Mouse (Mus musculus) ovary, postnatal 10 days (tissue): ENCODE data around the gene Slc6a20a.
"Not testable (repeated sequence)": the region's sequence is repeated elsewhere in the genome, so short reads cannot be mapped to it uniquely, and the experiment has no call there.

Experiments used
- DNase-seq: peaks from one replicate; pipeline ENCODE4 v3.0.0; 2022; ENCODE audit warnings: low spot score

Slc6a20a gene

GRCm38 (mm10) chr9:123678327-123679105, at the start of gene Slc6a20a, which contains the start of gene Ccr9:
TSS of gene Slc6a20a (minus strand) at chr9:123678885.
TSS of gene Ccr9 (plus strand) at chr9:123678439.
- DNase-seq: no peak

- no peak for DNase-seq
These were observed 44.2 kb upstream of the Slc6a20a start for GRCm38 (mm10) chr9:123722737-123723493.

GRCm38 (mm10) chr9:123717186-123718008, 38.7 kb upstream of the Slc6a20a start, which contains the start of gene Lztfl1:
TSS of gene Lztfl1 (minus strand) at chr9:123717697.
- DNase-seq: peak; percentile 84

- DNase-seq: no peak
These were observed 37.6 kb upstream of the Slc6a20a start for GRCm38 (mm10) chr9:123716301-123716700.

GRCm38 (mm10) chr9:123713111-123713510, 34.4 kb upstream of the Slc6a20a start:
- DNase-seq: no peak

GRCm38 (mm10) chr9:123709226-123709625, 30.5 kb upstream of the Slc6a20a start:
- no peak for DNase-seq

GRCm38 (mm10) chr9:123701822-123702221, 23.1 kb upstream of the Slc6a20a start:
- DNase-seq: no peak

GRCm38 (mm10) chr9:123695634-123696302, 17.1 kb upstream of the Slc6a20a start:
- DNase-seq: no peak

- DNase-seq: no peak
These were observed 9.5 kb upstream of the Slc6a20a start for GRCm38 (mm10) chr9:123688227-123688626.

GRCm38 (mm10) chr9:123686206-123686605, 7.5 kb upstream of the Slc6a20a start:
- no peak for DNase-seq

GRCm38 (mm10) chr9:123683704-123684103, 5.0 kb upstream of the Slc6a20a start:
- DNase-seq: no peak

GRCm38 (mm10) chr9:123679198-123679597, 513 bp upstream of the Slc6a20a start:
- no peak for DNase-seq

- DNase-seq: no peak
These were observed 13.0 kb downstream of the Slc6a20a start for GRCm38 (mm10) chr9:123665645-123666044.

- not testable (repeated sequence) for DNase-seq
These were observed 18.6 kb downstream of the Slc6a20a start for GRCm38 (mm10) chr9:123659986-123660676.

GRCm38 (mm10) chr9:123658981-123659380, 19.7 kb downstream of the Slc6a20a start:
- DNase-seq: no peak

- no peak for DNase-seq
These were observed 21.2 kb downstream of the Slc6a20a start for GRCm38 (mm10) chr9:123657457-123657856.

- DNase-seq: no peak
These were observed 27.3 kb downstream of the Slc6a20a start for GRCm38 (mm10) chr9:123651369-123651768.

GRCm38 (mm10) chr9:123649785-123650511, 28.7 kb downstream of the Slc6a20a start:
- DNase-seq: no peak

GRCm38 (mm10) chr9:123640106-123640505, 38.6 kb downstream of the Slc6a20a start:
- DNase-seq: no peak

GRCm38 (mm10) chr9:123638668-123639089, 40.0 kb downstream of the Slc6a20a start:
- DNase-seq: no peak
